Mouse (Mus musculus) MEL (cell line): ENCODE measurements around the gene Cipc. TPM values are rescaled to one million over a fixed set of nuclear protein-coding genes. Genes with fewer than 3 reads are reported as not detected.

Experiments
- DNase-seq: peaks from one replicate; pipeline ENCODE4 v3.0.0; 2011; ENCODE audit warnings: low read depth, low spot score
- H3K27ac ChIP-seq: 2 replicates; pipeline ENCODE4 v1.5.1; 2012; ENCODE audit warnings: low read depth, mild to moderate bottlenecking, control low read depth, low read length, moderate library complexity; ENCODE audit not compliant: control insufficient read depth
- H3K27me3 ChIP-seq, 2 experiments: fragments of 150-350 bp in 1 of 2; sonication (generic) in 1 of 2; 2 replicates each; pipeline ENCODE4 v1.6.1; 2012; ENCODE audit warnings: low read length in 2 of 2, mild to moderate bottlenecking in 2 of 2, improper control_type of control experiment in 1 of 2, moderate library complexity in 1 of 2; ENCODE audit not compliant: insufficient read depth in 2 of 2, control insufficient read depth in 1 of 2
- H3K36me3 ChIP-seq, 2 experiments: 2 replicates each; pipeline ENCODE4 v1.6.1; 2012 to 2014; ENCODE audit warnings: low read length in 2 of 2, improper control_type of control experiment in 1 of 2, inconsistent platforms in 1 of 2, mild to moderate bottlenecking in 1 of 2; ENCODE audit not compliant: insufficient read depth in 2 of 2, control insufficient read depth in 1 of 2
- H3K4me1 ChIP-seq, 2 experiments: fragments of 150-350 bp in 1 of 2; sonication (generic) in 1 of 2; 2 replicates each; pipeline ENCODE4 v1.6.1; 2012; ENCODE audit warnings: low read length in 2 of 2, improper control_type of control experiment in 1 of 2, mild to moderate bottlenecking in 1 of 2; ENCODE audit not compliant: insufficient read depth in 2 of 2, control insufficient read depth in 1 of 2
- H3K4me3 ChIP-seq, 2 experiments: fragments of 150-350 bp in 1 of 2; sonication (generic) in 1 of 2; 2 replicates each; pipeline ENCODE4 v1.5.1; 2012; ENCODE audit warnings: low read depth in 2 of 2, low read length in 2 of 2, mild to moderate bottlenecking in 2 of 2, moderate library complexity in 2 of 2, control low read depth in 1 of 2, improper control_type of control experiment in 1 of 2; ENCODE audit not compliant: control insufficient read depth in 1 of 2, insufficient read depth in 1 of 2
- H3K79me2 ChIP-seq: 2 replicates; pipeline ENCODE4 v1.6.1; 2012; ENCODE audit warnings: mild to moderate bottlenecking, low read length, moderate library complexity; ENCODE audit not compliant: control insufficient read depth, poor library complexity, insufficient read depth
- H3K9ac ChIP-seq: 2 replicates; pipeline ENCODE4 v1.6.1; 2012; ENCODE audit warnings: low read depth, mild to moderate bottlenecking, control low read depth, low read length, moderate library complexity; ENCODE audit not compliant: control insufficient read depth, poor library complexity, severe bottlenecking
- H3K9me3 ChIP-seq: fragments of 150-350 bp; sonication (generic); replicated peaks from 2 replicates; pipeline ENCODE4 v1.6.1; 2012; ENCODE audit warnings: mild to moderate bottlenecking, low read length, improper control_type of control experiment, moderate library complexity; ENCODE audit not compliant: insufficient read depth
- BHLHE40 ChIP-seq: IDR thresholded peaks from 2 replicates; pipeline ENCODE4 v1.6.1; 2012; ENCODE audit warnings: low read depth, mild to moderate bottlenecking, inconsistent platforms, low read length, improper control_type of control experiment, borderline replicate concordance
- CHD1 ChIP-seq: IDR thresholded peaks from 2 replicates; pipeline ENCODE4 v1.6.1; 2012; ENCODE audit warnings: low read depth, mild to moderate bottlenecking, inconsistent platforms, low read length, improper control_type of control experiment
- CTCF ChIP-seq, 3 experiments: IDR thresholded peaks in 2 of 3; conservative IDR thresholded peaks in 1 of 3; 2 replicates each; pipeline ENCODE4 v1.5.1; 2011 to 2012; ENCODE audit warnings: low read length in 3 of 3, low read depth in 2 of 3, mild to moderate bottlenecking in 2 of 3, improper control_type of control experiment in 1 of 3, inconsistent platforms in 1 of 3, mixed read lengths in 1 of 3, moderate library complexity in 1 of 3; ENCODE audit not compliant: control insufficient read depth in 1 of 3, insufficient read depth in 1 of 3, poor library complexity in 1 of 3, severe bottlenecking in 1 of 3
- E2F4 ChIP-seq: IDR thresholded peaks from 2 replicates; pipeline ENCODE4 v1.6.1; 2011; ENCODE audit warnings: low read depth, low read length, improper control_type of control experiment, borderline replicate concordance
- ELF1 ChIP-seq: IDR thresholded peaks from 2 replicates; pipeline ENCODE4 v1.6.1; 2014; ENCODE audit warnings: low read depth, mild to moderate bottlenecking, inconsistent platforms, low read length, improper control_type of control experiment, moderate library complexity
- EP300 ChIP-seq, 2 experiments: IDR thresholded peaks; 2 replicates each; pipeline ENCODE4 v1.6.1; 2011; ENCODE audit warnings: improper control_type of control experiment in 2 of 2, low read length in 2 of 2, low read depth in 1 of 2, mild to moderate bottlenecking in 1 of 2
- ETS1 ChIP-seq: IDR thresholded peaks from 2 replicates; pipeline ENCODE4 v1.6.1; 2012; ENCODE audit warnings: low read depth, mild to moderate bottlenecking, inconsistent platforms, low read length, improper control_type of control experiment, moderate library complexity
- GABPA ChIP-seq: IDR thresholded peaks from 2 replicates; pipeline ENCODE4 v1.6.1; 2012; ENCODE audit warnings: low read depth, mild to moderate bottlenecking, inconsistent platforms, low read length, improper control_type of control experiment, moderate library complexity
- HCFC1 ChIP-seq: IDR thresholded peaks from 2 replicates; pipeline ENCODE4 v1.6.1; 2012; ENCODE audit warnings: low read depth, mild to moderate bottlenecking, inconsistent platforms, low read length, improper control_type of control experiment, moderate library complexity
- KAT2A ChIP-seq: conservative IDR thresholded peaks from 2 replicates; pipeline ENCODE4 v1.6.1; 2012; ENCODE audit warnings: low read depth, low read length, improper control_type of control experiment, inconsistent platforms
- MAX ChIP-seq: IDR thresholded peaks from 2 replicates; pipeline ENCODE4 v1.6.1; 2011; ENCODE audit warnings: low read length, improper control_type of control experiment
- MAZ ChIP-seq: IDR thresholded peaks from 2 replicates; pipeline ENCODE4 v1.6.1; 2012; ENCODE audit warnings: low read depth, mild to moderate bottlenecking, inconsistent platforms, low read length, improper control_type of control experiment
- MXI1 ChIP-seq: IDR thresholded peaks from 2 replicates; pipeline ENCODE4 v1.6.1; 2011; ENCODE audit warnings: mild to moderate bottlenecking, low read depth, low read length, improper control_type of control experiment
- MYB ChIP-seq: IDR thresholded peaks from 2 replicates; pipeline ENCODE4 v1.6.1; 2011; ENCODE audit warnings: mild to moderate bottlenecking, low read depth, low read length, improper control_type of control experiment
- MYC ChIP-seq: IDR thresholded peaks from 2 replicates; pipeline ENCODE4 v1.6.1; 2011; ENCODE audit warnings: low read depth, mild to moderate bottlenecking, low read length, improper control_type of control experiment, moderate library complexity
- NELFE ChIP-seq: IDR thresholded peaks from 2 replicates; pipeline ENCODE4 v1.6.1; 2011; ENCODE audit warnings: low read depth, low read length, improper control_type of control experiment
- NRF1 ChIP-seq: IDR thresholded peaks from 2 replicates; pipeline ENCODE4 v1.6.1; 2014; ENCODE audit warnings: low read depth, mild to moderate bottlenecking, inconsistent platforms, low read length, improper control_type of control experiment, moderate library complexity; ENCODE audit not compliant: poor library complexity, insufficient read depth, severe bottlenecking
- POLR2A ChIP-seq, 2 experiments: IDR thresholded peaks; 2 replicates each; pipeline ENCODE4 v1.6.1; 2011 to 2012; ENCODE audit warnings: low read length in 2 of 2, mild to moderate bottlenecking in 2 of 2, control low read depth in 1 of 2, improper control_type of control experiment in 1 of 2, low read depth in 1 of 2, moderate library complexity in 1 of 2; ENCODE audit not compliant: control insufficient read depth in 1 of 2, insufficient read depth in 1 of 2, poor library complexity in 1 of 2
- POLR2AphosphoS2 ChIP-seq: IDR thresholded peaks from 2 replicates; pipeline ENCODE4 v1.6.1; 2011; ENCODE audit warnings: low read length, improper control_type of control experiment
- RAD21 ChIP-seq: IDR thresholded peaks from 2 replicates; pipeline ENCODE4 v1.6.1; 2011; ENCODE audit warnings: mild to moderate bottlenecking, low read depth, low read length, improper control_type of control experiment
- RCOR1 ChIP-seq: IDR thresholded peaks from 2 replicates; pipeline ENCODE4 v1.6.1; 2012; ENCODE audit warnings: low read depth, mild to moderate bottlenecking, inconsistent platforms, low read length, improper control_type of control experiment
- SIN3A ChIP-seq: IDR thresholded peaks from 2 replicates; pipeline ENCODE4 v1.6.1; 2012; ENCODE audit warnings: low read length, improper control_type of control experiment, inconsistent platforms
- SMC3 ChIP-seq: IDR thresholded peaks from 2 replicates; pipeline ENCODE4 v1.6.1; 2011; ENCODE audit warnings: low read depth, low read length, improper control_type of control experiment
- TBP ChIP-seq: IDR thresholded peaks from 2 replicates; pipeline ENCODE4 v1.8.0; 2011; ENCODE audit warnings: low read depth, low read length, improper control_type of control experiment
- TCF12 ChIP-seq: IDR thresholded peaks from 2 replicates; pipeline ENCODE4 v1.6.1; 2014; ENCODE audit warnings: low read depth, mild to moderate bottlenecking, inconsistent platforms, low read length, improper control_type of control experiment, moderate library complexity
- UBTF ChIP-seq: IDR thresholded peaks from 2 replicates; pipeline ENCODE4 v1.6.1; 2012; ENCODE audit warnings: low read depth, mild to moderate bottlenecking, inconsistent platforms, low read length, improper control_type of control experiment, moderate library complexity, borderline replicate concordance; ENCODE audit not compliant: insufficient read depth
- USF1 ChIP-seq: IDR thresholded peaks from 2 replicates; pipeline ENCODE4 v1.6.1; 2014; ENCODE audit warnings: low read depth, mild to moderate bottlenecking, inconsistent platforms, low read length, improper control_type of control experiment, moderate library complexity
- USF2 ChIP-seq, 2 experiments: IDR thresholded peaks; 2 replicates each; pipeline ENCODE4 v1.6.1; 2011 to 2012; ENCODE audit warnings: improper control_type of control experiment in 2 of 2, low read length in 2 of 2, borderline replicate concordance in 1 of 2, inconsistent platforms in 1 of 2, low read depth in 1 of 2, mild to moderate bottlenecking in 1 of 2; ENCODE audit not compliant: insufficient read depth in 1 of 2
- ZKSCAN1 ChIP-seq: IDR thresholded peaks from 2 replicates; pipeline ENCODE4 v1.6.1; 2012; ENCODE audit warnings: low read depth, mild to moderate bottlenecking, inconsistent platforms, low read length, improper control_type of control experiment, moderate library complexity
- ZMIZ1 ChIP-seq: IDR thresholded peaks from 2 replicates; pipeline ENCODE4 v1.6.1; 2012; ENCODE audit warnings: low read depth, mild to moderate bottlenecking, inconsistent platforms, low read length, improper control_type of control experiment, moderate library complexity
- polyA plus RNA-seq, 2 experiments: library from polyadenylated mRNA; stranded (reverse) in 1 of 2; unstranded in 1 of 2; fragments of >175 nt in 1 of 2; fragments of >200 nt in 1 of 2; gene quantifications; 2 replicates each; pipeline versions ENCODE4 v1.2.1 to v1.2.4; 2012; ENCODE audit warnings: low replicate concordance in 2 of 2, low read depth in 1 of 2; ENCODE audit not compliant: insufficient read length in 2 of 2, insufficient read depth in 1 of 2, missing spikeins in 1 of 2
- total RNA-seq: library from RNA; depleted of rRNA; stranded (reverse); fragments of 300-350 nt; gene quantifications from 2 replicates; pipeline ENCODE4 v1.2.3, GENCODE M21; 2012; rRNA removed

Cipc gene
- 22.5 and 24.8 TPM in 2 replicates for total RNA-seq
- 10 to 100 TPM; 27.5 to 98.1 TPM for polyA plus RNA-seq

DNA sequence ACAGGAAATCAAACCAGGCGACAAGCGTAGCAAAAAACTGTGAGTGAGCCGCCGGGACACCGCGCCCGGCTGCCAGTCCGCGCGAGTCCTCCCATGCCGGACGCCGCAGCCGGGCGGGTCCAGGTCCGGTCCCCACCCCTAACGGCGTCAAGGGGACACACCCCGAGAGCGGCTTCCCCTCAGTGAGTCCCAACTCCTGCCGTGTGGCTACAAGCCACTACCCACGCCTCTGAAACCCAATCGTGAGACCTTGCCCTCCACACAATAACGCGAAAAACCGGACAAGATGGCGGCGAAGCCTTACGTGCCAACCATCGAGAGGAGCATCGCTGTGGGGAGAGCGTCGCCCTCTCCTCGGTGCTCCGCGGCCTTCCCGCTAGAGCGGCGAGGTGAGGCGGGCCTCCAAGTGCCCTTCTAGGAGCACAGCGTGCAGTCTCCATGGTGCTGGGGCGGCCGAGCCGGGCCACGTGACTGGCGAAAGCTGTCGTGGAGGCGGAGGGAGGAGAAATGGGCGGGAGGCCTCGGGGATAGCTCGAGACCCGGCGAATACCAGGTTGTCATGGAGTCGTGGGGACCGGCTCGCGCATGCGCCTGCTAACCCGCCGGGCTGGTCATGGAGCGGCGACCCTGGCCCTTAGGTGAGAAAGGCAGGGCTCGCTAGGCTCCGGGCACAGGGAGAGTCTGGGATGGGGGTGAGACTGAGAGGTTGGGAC is at the start of gene Cipc:
TSS of gene Cipc (plus strand) at position 182 of the 713 bp plus-strand sequence.
- no peaks in the 10 kb centered on the region for H3K9me3 ChIP-seq
- peaks cover 0 to 30% of the 10 kb centered on the region in 2 experiments; a peak in 3 of 4 replicates for H3K36me3 ChIP-seq
- H3K9ac ChIP-seq, result peak within 1 kb of the TSS; percentile 85
- peaks cover 0 to 2% of the 10 kb centered on the region in 2 experiments; a peak in 1 of 4 replicates for H3K27me3 ChIP-seq
- peak within 1 kb of the TSS; percentile 69 to 76 for H3K4me3 ChIP-seq
- peak; percentile 99 for DNase-seq
- H3K4me1 ChIP-seq, result peaks cover 15 to 20% of the 10 kb centered on the region in 2 experiments
- TF ChIP-seq HCFC1 (peak; percentile 94), E2F4 (peak; percentile 62; the same call in 1 of the 2 replicates), EP300 (IDR thresholded peaks at IDR 0.05; ENCODE audit: low read depth in 1 of 2, low read length in 2 of 2) (peak in 1 of 2 experiments; percentile 42; a peak in 1 of 4 replicates), SMC3 (no peak), CTCF (IDR thresholded peaks at IDR 0.05 in 2 of 3, conservative IDR thresholded peaks at IDR 0.05 in 1 of 3; ENCODE audit: control insufficient read depth in 1 of 3, insufficient read depth in 1 of 3, low read depth in 2 of 3, low read length in 3 of 3, poor library complexity in 1 of 3, severe bottlenecking in 1 of 3) (no peak), KAT2A (peak; percentile 68; the same call in 1 of the 2 replicates), SIN3A (peak; percentile 93), GABPA (peak; percentile 66; the same call in 1 of the 2 replicates), CHD1 (no peak), ELF1 (0 out of 2 replicates have a peak, but pooled peaks have one; percentile 61), POLR2AphosphoS2 (peak; percentile 30; the same call in 1 of the 2 replicates), NRF1 (peak; percentile 96), RAD21 (no peak), POLR2A (IDR thresholded peaks at IDR 0.05; ENCODE audit: control insufficient read depth in 1 of 2, insufficient read depth in 1 of 2, low read depth in 1 of 2, low read length in 2 of 2, poor library complexity in 1 of 2) (peak; percentile 82 to 92), ZMIZ1 (peak; percentile 47), ETS1 (peak; percentile 73), MYC (peak; percentile 86), MAZ (peak; percentile 72; the same call in 1 of the 2 replicates), UBTF (0 out of 2 replicates have a peak, but pooled peaks have one; percentile 65), USF2 (IDR thresholded peaks at IDR 0.05; ENCODE audit: borderline replicate concordance in 1 of 2, insufficient read depth in 1 of 2, low read depth in 1 of 2, low read length in 2 of 2) (peak; percentile 64 to 94; a peak in 3 of 4 replicates), BHLHE40 (peak; percentile 24; the same call in 1 of the 2 replicates), MAX (peak; percentile 98), MYB (no peak), ZKSCAN1 (no peak), RCOR1 (no peak), TBP (peak; percentile 79), NELFE (peak; percentile 67), MXI1 (peak; percentile 92), USF1 (peak; percentile 100), TCF12 (peak; percentile 85)
- H3K27ac ChIP-seq, result peak within 1 kb of the TSS; percentile 94
- H3K79me2 ChIP-seq, result peaks cover 35% of the 10 kb centered on the region
